Mouse (Mus musculus) heart, postnatal 0 days (tissue): ENCODE results near the gene Gstt1.

Source experiments
- CTCF ChIP-seq: IDR thresholded peaks from 2 replicates; pipeline ENCODE4 v1.5.1; 2016; ENCODE audit warnings: antibody characterized with exemption, control low read depth, low read depth
- EP300 ChIP-seq: IDR thresholded peaks from 2 replicates; pipeline ENCODE4 v1.6.1; 2016; ENCODE audit warnings: antibody characterized with exemption, low read depth

DNA sequence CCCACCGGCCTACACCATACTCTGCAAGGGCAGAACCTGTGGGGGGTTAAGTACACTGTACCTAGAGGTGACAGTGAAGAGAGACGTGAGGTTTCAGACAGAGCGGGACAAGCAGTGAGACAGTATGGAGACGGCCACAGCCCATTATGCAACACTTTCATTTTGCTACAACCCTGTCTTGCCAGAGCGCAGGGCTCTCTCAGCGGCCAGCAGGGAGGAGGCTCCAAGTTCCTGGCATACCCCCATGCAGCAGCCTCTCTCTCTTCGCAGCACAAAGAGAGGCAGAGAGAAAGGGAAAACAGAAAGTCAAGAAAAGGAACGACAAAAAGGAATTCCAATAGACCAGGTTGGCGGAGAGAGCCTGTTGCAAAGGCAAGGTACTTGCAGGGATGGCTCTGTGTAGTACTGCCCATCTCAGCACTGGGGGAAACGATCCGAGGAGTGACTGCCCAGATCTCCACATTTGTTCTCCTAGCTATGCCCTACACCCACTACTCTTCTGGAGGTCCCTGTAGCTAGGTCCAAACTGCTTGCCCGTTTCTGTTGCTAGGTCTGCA is 687 bp downstream of the Gstt1 start:
- TF ChIP-seq CTCF (no peak), EP300 (no peak)
